Mouse (Mus musculus): Measurements from ENCODE around the gene Doxl2.

The Doxl2 gene

GRCm38 (mm10) chr6:49009665-49010064 lies 34.9 kb downstream of the Doxl2 start:
- 100% methylated on average over 1 of the region's 1 CpGs for WGBS

- 92% methylated on average over 5 of the region's 5 CpGs for WGBS
Measured at GRCm38 (mm10) chr6:49011191-49011590, 36.4 kb downstream of the Doxl2 start.

DNA sequence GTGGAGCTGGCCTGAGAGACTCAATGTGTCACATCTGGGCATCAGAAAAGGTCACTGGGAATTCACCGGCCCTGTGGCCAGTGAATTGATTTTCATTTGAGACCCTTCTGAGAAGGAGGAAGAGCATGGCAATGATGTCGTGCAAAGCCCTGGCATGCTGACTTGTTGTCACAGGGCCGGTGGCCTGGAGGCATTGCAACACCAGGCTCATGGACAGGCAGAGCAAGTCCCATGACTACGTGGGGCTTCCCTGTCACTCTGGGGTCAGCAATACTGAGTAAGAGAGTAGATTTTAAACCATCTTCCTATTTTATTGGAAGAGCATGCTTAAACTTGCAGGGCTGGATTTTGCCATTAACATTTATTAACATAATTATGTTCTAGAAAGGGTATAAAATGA lies 38.3 kb downstream of the Doxl2 start:
- WGBS, result 82% methylated on average over 4 of the region's 4 CpGs

DNA sequence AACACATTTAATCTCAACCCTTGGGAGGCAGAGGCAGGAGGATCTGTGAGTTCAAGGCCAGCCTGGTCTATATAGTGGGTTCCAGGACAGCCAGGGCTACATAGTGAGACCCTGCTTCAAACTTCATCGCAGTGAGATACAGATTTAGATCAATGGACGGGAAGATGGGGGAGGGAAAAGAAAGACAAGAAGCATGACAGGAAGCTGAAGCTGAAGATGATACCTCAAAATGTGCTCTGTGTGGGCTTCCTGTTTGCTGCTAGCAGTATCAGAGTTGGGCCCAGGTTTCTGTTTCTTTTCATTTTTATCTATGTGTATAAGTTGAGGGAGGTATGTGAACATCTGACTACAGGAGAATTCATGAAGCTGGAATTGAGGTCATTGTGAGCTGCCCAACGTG lies 38.7 kb downstream of the Doxl2 start:
- 82% methylated on average over 3 of the region's 3 CpGs for whole genome bisulfite sequencing

GRCm38 (mm10) chr6:49017150-49017549 lies 42.4 kb downstream of the Doxl2 start:
- 65% methylated on average over 12 of the region's 12 CpGs for WGBS

DNA sequence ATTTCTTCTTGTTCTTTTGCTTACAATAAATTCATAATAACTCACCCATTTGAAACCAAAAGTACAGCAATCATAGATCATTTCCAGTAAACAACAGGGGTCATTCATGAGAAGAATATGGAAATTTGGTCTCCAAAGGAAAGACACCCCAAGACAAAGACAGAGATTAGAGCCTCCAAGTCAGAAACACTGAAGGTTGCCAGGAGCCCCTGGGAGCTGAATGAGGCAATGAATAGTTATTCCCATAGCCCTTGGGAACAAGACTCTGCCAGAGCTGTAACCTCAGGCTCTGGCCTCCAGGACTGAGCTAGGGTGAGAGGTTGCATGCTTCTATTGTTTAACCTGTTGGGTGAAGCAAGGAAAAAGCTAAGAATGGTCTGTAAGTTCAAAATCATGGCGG lies 44.6 kb downstream of the Doxl2 start:
- WGBS, result 95% methylated on average over 1 of the region's 1 CpGs

DNA sequence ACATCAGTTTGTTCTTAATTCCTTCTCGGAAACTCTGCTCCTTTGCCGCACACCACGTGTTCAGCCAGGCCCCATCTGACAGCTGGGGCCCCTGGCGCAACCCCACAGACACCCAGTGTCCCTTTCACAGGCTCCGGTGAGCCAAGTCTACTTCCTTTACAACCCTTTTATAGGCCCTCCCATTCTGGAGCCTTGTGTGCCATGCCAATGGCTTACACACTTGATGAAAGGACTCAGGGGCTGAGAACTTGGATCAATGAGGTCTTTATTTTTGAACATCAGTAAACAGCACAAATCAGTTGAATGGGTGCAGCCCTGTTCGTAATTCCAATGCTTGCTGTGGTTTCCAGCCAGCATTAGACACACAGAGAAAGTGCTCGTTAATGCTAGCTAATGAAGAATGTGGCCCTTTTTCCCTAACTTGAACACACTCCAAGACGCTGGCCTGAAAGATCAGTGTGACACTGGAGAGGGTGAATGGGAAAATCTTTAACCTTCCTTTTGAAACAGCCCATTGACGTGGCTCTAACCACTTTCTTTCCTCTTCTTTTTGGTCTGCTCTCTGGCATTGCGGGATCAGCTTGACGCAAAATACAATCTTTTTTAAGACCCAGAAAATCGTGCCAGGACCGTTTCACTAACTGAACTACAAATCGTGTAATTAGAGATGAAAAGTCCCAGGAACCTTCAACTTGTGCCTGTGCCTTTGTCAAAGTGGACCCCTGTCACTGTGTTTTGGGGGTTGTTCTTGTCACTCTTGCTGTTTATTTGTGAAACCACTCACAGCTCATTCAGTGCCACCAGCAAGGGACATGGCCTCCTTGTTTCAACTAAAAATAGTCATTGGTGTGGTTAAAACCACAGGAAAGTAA lies 46.6 kb downstream of the Doxl2 start:
- 49% methylated on average over 14 of the region's 14 CpGs for WGBS

GRCm38 (mm10) chr6:49022384-49022783 lies 47.6 kb downstream of the Doxl2 start:
- 99% methylated on average over 2 of the region's 2 CpGs for WGBS

DNA sequence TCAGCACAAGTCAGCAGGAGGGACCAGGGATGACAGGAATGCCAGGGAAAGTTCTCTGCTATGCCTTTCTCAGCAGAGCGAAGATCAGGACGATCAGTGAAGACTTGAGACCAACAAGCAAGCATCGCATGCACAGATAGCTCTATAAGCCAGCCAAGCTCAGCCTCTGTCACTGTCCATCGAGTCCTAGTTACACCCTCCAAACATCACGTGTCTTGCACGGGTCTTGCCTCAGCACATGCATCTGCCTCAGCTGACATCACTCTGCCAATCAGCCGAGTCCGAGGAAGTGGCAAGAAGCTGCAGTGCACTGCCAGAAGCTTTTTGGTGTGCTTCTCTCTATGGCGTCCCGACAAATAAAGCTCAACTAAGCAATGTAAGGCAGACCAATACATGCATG lies 48.6 kb downstream of the Doxl2 start:
- WGBS, result 86% methylated on average over 10 of the region's 10 CpGs

- WGBS, result 84% methylated on average over 7 of the region's 7 CpGs
Measured at GRCm38 (mm10) chr6:49025290-49025689, 50.5 kb downstream of the Doxl2 start.

DNA sequence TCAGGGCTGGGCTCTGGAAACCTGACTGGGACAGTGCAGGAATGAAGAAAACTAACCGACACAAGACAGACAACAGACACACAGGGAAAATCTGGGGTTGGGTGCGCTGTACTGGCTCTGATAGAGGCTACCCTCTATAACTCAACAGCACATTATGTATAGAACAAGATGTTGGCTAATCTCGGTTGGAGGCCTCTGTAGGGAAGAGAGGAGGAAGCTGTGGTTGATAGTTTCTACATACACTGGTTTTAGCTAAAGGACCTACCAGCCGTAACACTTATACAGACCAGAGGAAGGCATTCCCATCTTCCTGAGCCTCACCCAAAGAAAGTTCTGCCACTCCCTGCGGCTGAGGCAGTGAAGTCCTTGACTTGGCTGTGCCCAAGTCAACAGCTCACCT lies 51.7 kb downstream of the Doxl2 start:
- 96% methylated on average over 5 of the region's 5 CpGs for WGBS

DNA sequence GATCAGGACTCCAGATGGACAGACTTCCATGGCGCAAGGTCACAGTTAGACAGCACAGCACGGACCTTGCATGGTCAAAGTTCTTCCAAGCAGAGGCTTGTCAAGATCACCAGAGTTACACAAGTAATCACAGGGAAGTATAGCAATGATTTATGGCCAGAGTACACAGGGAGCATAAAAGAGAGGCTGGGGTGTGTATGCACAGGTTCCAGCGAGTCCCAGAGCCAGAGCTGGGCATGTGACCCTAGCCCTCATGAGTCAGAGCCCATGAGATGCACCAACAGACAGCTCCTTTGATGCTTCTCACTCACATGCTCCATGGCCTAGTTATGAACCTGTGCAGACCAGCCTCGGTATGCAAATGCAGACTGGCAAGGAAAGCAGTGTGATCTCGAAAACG lies 53.3 kb downstream of the Doxl2 start:
- WGBS, result 85% methylated on average over 6 of the region's 6 CpGs

Measured in cerebral cortex, adult 2 months (tissue).